Mouse (Mus musculus): ENCODE measurements at regions not wholly inside any gene's neighbourhood (a gene's known extent, or its start where the extent isn't known, plus 50 kb on each side); places are given as distances from the start of the nearest gene placed in this dataset.

DNA sequence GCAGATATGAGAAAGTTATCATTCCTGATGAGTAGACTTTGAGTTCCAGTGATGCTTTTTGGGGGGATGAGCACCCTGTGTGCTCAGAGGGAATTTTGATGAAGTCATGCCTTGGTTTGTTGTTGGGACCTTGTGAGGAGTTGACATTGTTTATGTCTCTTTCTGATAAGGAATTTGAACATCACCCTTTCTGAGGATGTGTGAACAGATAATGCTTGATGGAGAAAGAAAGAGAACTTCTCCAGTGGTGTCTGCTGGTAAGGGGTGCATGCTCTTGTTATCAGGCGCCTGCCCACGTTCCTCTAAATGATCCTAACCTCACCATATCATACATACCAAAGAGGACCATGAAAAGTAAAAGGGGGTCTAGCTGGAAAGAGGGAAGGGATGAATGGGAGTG lies 413.1 kb upstream of the Zfp462 start:
- no peak for TF ChIP-seq CTCF (IDR thresholded peaks at IDR 0.05)
- TF ChIP-seq EP300 (IDR thresholded peaks at IDR 0.05) = no peak
